Mouse (Mus musculus) liver, embryonic 14.5 days (tissue): ENCODE measurements around the gene Uba7. TPM values are rescaled to one million over a fixed set of nuclear protein-coding genes. Genes with fewer than 3 reads are reported as not detected.
A peak's percentile ranks its signal among the peaks of the same experiment; 100 is the strongest.

ENCODE experiments used
- ATAC-seq: fragments of 200-750 bp; cut with Nextera tagmentation; 2 replicates; pipeline ENCODE4 v1.8.0; 2017; ENCODE audit warnings: moderate number of reproducible peaks, mild to moderate bottlenecking, moderate library complexity; ENCODE audit not compliant: insufficient read depth
- DNase-seq, 3 experiments: peaks; one replicate each; pipeline ENCODE4 v3.0.0-alpha.2; 2012 to 2013; ENCODE audit warnings: low read depth in 3 of 3, low spot score in 3 of 3
- H3K27ac ChIP-seq: fragments of 300-500 bp; sonication (generic); 2 replicates; pipeline ENCODE4 v1.5.1; 2014; ENCODE audit warnings: moderate library complexity, mild to moderate bottlenecking, control low read depth, inconsistent platforms
- H3K27me3 ChIP-seq: fragments of 300-500 bp; sonication (generic); 2 replicates; pipeline ENCODE4 v1.6.1; 2014; ENCODE audit warnings: mild to moderate bottlenecking, low read length, moderate library complexity; ENCODE audit not compliant: control insufficient read depth, insufficient read depth
- H3K36me3 ChIP-seq: fragments of 300-500 bp; sonication (generic); replicated peaks from 2 replicates; pipeline ENCODE4 v1.6.1; 2014; ENCODE audit warnings: low read depth; ENCODE audit not compliant: control insufficient read depth, insufficient read depth
- H3K4me1 ChIP-seq, 2 experiments: fragments of 200-500 bp in 1 of 2; fragments of 300-500 bp in 1 of 2; sonication (generic) in 1 of 2; replicated peaks; 2 replicates each; pipeline ENCODE4 v1.6.1; 2012 to 2014; ENCODE audit warnings: antibody characterized with exemption in 1 of 2, inconsistent platforms in 1 of 2, low read length in 1 of 2; ENCODE audit not compliant: control insufficient read depth in 2 of 2, insufficient read depth in 2 of 2
- H3K4me2 ChIP-seq: fragments of 300-500 bp; sonication (generic); 2 replicates; pipeline ENCODE4 v1.6.1; 2014; ENCODE audit warnings: low read depth, mild to moderate bottlenecking, control low read depth, moderate library complexity
- H3K4me3 ChIP-seq, 2 experiments: fragments of 200-500 bp in 1 of 2; fragments of 300-500 bp in 1 of 2; sonication (generic) in 1 of 2; 2 replicates each; pipeline ENCODE4 v1.5.1; 2012 to 2014; ENCODE audit warnings: low read depth in 2 of 2, low read length in 2 of 2, mild to moderate bottlenecking in 2 of 2, control low read depth in 1 of 2, inconsistent platforms in 1 of 2, moderate library complexity in 1 of 2; ENCODE audit not compliant: insufficient read depth in 1 of 2
- H3K9ac ChIP-seq: fragments of 300-500 bp; sonication (generic); replicated peaks from 2 replicates; pipeline ENCODE4 v1.6.1; 2014; ENCODE audit warnings: mild to moderate bottlenecking, control low read depth, moderate library complexity
- H3K9me3 ChIP-seq: fragments of 300-500 bp; sonication (generic); 2 replicates; pipeline ENCODE4 v1.6.1; 2016; ENCODE audit warnings: low read length, mixed read lengths; ENCODE audit not compliant: control insufficient read depth
- CTCF ChIP-seq: IDR thresholded peaks from 2 replicates; pipeline ENCODE4 v1.5.1; 2016; ENCODE audit warnings: antibody characterized with exemption, low read depth, control low read depth
- EP300 ChIP-seq: IDR thresholded peaks from 2 replicates; pipeline ENCODE4 v1.6.1; 2016; ENCODE audit warnings: antibody characterized with exemption, low read depth
- WGBS: fragments of 180-500 bp; shearing (Covaris S2); extraction: QIAGEN DNeasy Blood & Tissue Kit; methylation state at CpG from one replicate; pipeline ENCODE4 v1.1.7; 2014; ENCODE audit not compliant: insufficient replicate concordance; 5-methylcytosine and 5-hydroxymethylcytosine counted together
- polyA plus RNA-seq, 2 experiments: library from polyadenylated mRNA; depleted of rRNA in 1 of 2; stranded (reverse) in 1 of 2; unstranded in 1 of 2; fragments of >200 nt; fragmentation: Nextera tagmentation in 1 of 2; extraction: Ambion mirVana in 1 of 2; gene quantifications; 2 replicates each; pipeline versions ENCODE4 v1.2.1 to v1.2.3; 2012 to 2014

The Uba7 gene
- 69.4 and 83.3 TPM in 2 replicates for polyA plus RNA-seq (2012; rRNA removed)
- polyA plus RNA-seq (2014; fragmentation: Nextera tagmentation; extraction: Ambion mirVana) = 49.1 and 54.2 TPM in 2 replicates

GRCm38 (mm10) chr9:107975399-107976386 lies at the start of gene Uba7:
Gene Uba7, plus strand, starts transcription at chr9:107975505.
- TF ChIP-seq EP300 = peak; percentile 89
- TF ChIP-seq CTCF = peak; percentile 7; the same call in 1 of the 2 replicates
- peak within 1 kb of the TSS; percentile 78 for H3K4me2 ChIP-seq
- H3K36me3 ChIP-seq = peaks cover 48% of the 10 kb centered on the region
- no peaks in the 10 kb centered on the region for H3K9me3 ChIP-seq
- H3K4me1 ChIP-seq = peaks cover 66 to 82% of the 10 kb centered on the region in 2 experiments
- H3K27ac ChIP-seq = peak within 1 kb of the TSS; percentile 98
- peak within 1 kb of the TSS; percentile 69 to 93 for H3K4me3 ChIP-seq
- no peaks in the 10 kb centered on the region for H3K27me3 ChIP-seq
- ATAC-seq (peak; percentile 80), DNase-seq (peak; percentile 92 to 93 (median 93))
- WGBS = 40% methylated on average over 12 of the region's 12 CpGs
- peak within 1 kb of the TSS; percentile 82 for H3K9ac ChIP-seq

- ATAC-seq (no peak), DNase-seq (no peak)
- H3K4me3 ChIP-seq = no peak overlapping the region
- H3K27ac ChIP-seq = no peak overlapping the region
- H3K4me2 ChIP-seq = no peak overlapping the region
- no peak for TF ChIP-seq EP300
- no peak for TF ChIP-seq CTCF
- H3K9me3 ChIP-seq = no peaks in the 10 kb centered on the region
- H3K27me3 ChIP-seq = no peaks in the 10 kb centered on the region; the same call in 1 of the 2 replicates
- H3K9ac ChIP-seq = no peak overlapping the region
- H3K36me3 ChIP-seq = no peaks in the 10 kb centered on the region
- peaks cover 0 to 7% of the 10 kb centered on the region in 2 experiments; a peak in 1 of 4 replicates for H3K4me1 ChIP-seq
- 36% methylated on average over 9 of the region's 9 CpGs for WGBS
These were observed 48.3 kb upstream of the Uba7 start for GRCm38 (mm10) chr9:107926920-107927420.

- no peak overlapping the region for H3K4me2 ChIP-seq
- no peaks in the 10 kb centered on the region for H3K36me3 ChIP-seq
- DNase-seq = no peak
- no peak overlapping the region for H3K27ac ChIP-seq
- peaks cover 0 to 7% of the 10 kb centered on the region in 2 experiments; a peak in 1 of 4 replicates for H3K4me1 ChIP-seq
- H3K27me3 ChIP-seq = no peaks in the 10 kb centered on the region; the same call in 1 of the 2 replicates
- H3K4me3 ChIP-seq = no peak overlapping the region
- no peak overlapping the region for H3K9ac ChIP-seq
- 78% methylated on average over 5 of the region's 5 CpGs for WGBS
- ATAC-seq = no peak
- TF ChIP-seq CTCF (no peak), EP300 (no peak)
- H3K9me3 ChIP-seq = no peaks in the 10 kb centered on the region
These were observed 47.6 kb upstream of the Uba7 start for GRCm38 (mm10) chr9:107927749-107928148.

GRCm38 (mm10) chr9:107928169-107928568 lies 47.1 kb upstream of the Uba7 start, which contains the start of gene Actl11:
Gene Actl11, plus strand, starts transcription at chr9:107928469.
- 53% methylated on average over 3 of the region's 3 CpGs for WGBS
- TF ChIP-seq CTCF = no peak
- no peak for TF ChIP-seq EP300

More at GRCm38 (mm10) chr9:107928169-107928568, 47.1 kb upstream of the Uba7 start, which contains the start of gene Actl11:
- H3K9me3 ChIP-seq = no peaks in the 10 kb centered on the region
- H3K9ac ChIP-seq = no peak within 1 kb of the TSS
- H3K4me1 ChIP-seq = peaks cover 0 to 7% of the 10 kb centered on the region in 2 experiments; a peak in 1 of 4 replicates
- H3K27me3 ChIP-seq = no peaks in the 10 kb centered on the region; the same call in 1 of the 2 replicates
- DNase-seq = no peak
- no peak within 1 kb of the TSS for H3K4me2 ChIP-seq
- H3K4me3 ChIP-seq = no peak within 1 kb of the TSS
- no peak for ATAC-seq
- H3K36me3 ChIP-seq = no peaks in the 10 kb centered on the region
- no peak within 1 kb of the TSS for H3K27ac ChIP-seq
